Mouse (Mus musculus) liver, postnatal 0 days (tissue): ENCODE measurements around the gene Rpl31.

Experiments
- CTCF ChIP-seq: sonication (generic); IDR thresholded peaks from 2 replicates; pipeline ENCODE4 v1.5.1; 2016; ENCODE audit warnings: antibody characterized with exemption, low read depth
- EP300 ChIP-seq: IDR thresholded peaks from 2 replicates; pipeline ENCODE4 v1.6.1; 2016; ENCODE audit warnings: antibody characterized with exemption, low read depth, mild to moderate bottlenecking

- no peak for TF ChIP-seq CTCF
- TF ChIP-seq EP300: no peak
Measured at GRCm38 (mm10) chr1:39367045-39367444, 597 bp upstream of the Rpl31 start.
